Mouse (Mus musculus) adipose tissue, adult 10 weeks (tissue): ENCODE data around the gene Braf. TPM values are rescaled to one million over a fixed set of nuclear protein-coding genes. Genes with fewer than 3 reads are reported as not detected.

Source experiments
- polyA plus RNA-seq: library from polyadenylated mRNA; stranded (reverse); fragments of 350-450 nt; fragmentation: Illumina TruSeq; extraction: RNeasy Lipid Tissue Mini Kit (QIAGEN cat#74804); gene quantifications from one replicate; pipeline ENCODE4 v1.2.3, GENCODE M21; 2014; ENCODE audit warnings: low read depth, low replicate concordance

Braf gene
- polyA plus RNA-seq: 15.1 TPM

DNA sequence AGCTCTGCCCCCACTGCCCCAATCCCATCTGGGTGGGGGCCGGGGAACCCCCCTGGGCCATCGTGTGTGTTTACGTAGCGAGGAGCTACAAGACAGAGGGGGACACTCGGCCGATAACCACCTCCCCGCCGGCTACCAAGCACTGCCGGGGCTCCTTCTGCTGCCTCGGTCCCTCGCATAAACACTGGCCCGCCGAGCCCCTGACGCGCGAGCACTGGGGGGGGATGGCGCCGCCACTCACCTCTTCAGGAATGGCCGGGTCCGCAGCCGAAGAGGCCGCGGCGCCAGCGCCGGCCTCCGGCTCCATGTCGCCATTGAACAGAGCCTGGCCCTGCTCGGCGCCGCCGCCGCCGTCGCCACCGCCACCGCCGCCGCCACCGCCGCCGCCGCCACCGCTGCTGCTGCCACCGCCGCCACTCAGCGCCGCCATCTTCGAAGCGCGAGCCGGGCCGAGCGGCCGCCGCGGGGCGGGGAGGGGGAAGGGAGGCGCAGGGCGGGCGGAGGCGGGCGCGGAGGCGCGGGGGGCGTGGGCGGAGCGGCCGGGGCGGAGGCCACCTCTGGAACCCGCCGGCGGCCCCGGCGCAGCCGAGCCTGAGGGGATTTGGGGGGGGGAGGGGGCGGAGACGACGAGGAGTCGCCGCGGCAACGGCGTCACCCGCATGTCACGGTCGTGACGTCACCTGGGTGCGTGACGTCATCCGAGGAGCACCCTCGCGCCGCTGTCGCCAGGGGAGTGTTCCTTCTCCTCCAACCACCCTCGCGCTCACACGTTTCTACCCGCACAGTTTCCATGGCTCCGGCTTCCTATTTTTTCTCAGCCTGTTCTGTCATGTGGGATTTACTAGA is at the start of gene Braf:
Gene Braf, minus strand, starts transcription at position 598 of the 846 bp plus-strand sequence.

DNA sequence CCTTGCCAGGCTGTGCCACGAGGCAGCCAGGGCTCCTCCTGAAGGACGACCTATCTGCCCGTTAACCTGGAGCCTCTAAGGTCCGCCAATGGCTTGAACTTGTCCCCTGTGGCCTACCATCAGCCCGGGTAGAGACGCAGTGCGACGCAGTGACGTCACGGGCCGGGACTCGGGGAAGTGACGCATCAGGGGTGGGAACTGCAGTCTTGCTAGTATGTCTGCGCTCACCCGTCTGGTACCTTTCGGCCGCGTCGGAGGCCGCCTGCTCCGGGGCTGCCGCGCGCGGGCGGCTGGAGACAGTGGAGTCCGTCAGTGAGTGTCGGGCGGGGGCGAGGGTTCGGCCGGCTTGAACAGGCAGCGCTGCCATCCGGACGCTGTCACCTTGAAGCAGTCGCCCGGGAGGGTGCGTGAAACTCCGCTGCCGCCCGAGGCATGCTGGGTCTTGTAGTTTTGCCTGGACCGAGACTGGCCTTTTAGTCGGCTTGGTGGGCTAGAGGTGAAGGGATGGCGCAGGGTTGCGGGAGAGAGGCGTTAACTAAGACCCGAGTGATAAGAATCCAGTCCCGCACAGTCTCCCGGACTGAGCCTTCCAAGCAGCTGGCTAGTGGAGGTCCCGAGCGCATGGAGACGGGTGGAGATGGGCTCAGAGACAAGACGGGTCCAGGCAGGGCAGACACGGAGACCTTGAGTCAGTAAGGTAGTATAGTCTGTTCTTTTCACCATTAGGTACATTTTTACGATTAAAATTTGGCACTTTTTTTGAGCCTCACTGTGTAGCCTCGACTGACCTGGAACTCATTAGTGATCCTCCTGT is 132.7 kb downstream of the Braf start, which contains the start of gene Ndufb2:
Gene Ndufb2, plus strand, starts transcription at position 174 of the 814 bp plus-strand sequence.

DNA sequence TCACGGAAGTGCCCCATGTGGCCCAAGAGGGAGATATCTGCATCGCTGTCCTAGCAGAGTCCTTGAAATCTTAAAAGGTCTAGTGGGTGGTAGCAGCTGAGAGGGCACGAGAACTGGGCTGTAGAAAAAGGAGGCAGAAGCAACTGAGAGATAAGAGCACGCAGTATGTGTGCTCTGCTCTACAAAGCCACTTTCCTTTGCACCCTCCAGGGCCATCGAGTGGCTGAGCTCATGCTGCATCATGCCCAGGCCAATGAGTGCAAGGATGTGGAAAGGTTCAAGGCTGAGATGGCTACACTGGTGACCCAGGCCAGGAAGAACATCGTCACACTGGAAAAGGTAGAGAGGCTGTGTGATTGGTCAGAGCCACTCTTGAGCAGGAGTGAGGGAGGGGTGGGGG is 139.7 kb downstream of the Braf start, which contains the start of gene Gm42420:
Gene Gm42420, plus strand, starts transcription at position 237 of the 400 bp plus-strand sequence.

DNA sequence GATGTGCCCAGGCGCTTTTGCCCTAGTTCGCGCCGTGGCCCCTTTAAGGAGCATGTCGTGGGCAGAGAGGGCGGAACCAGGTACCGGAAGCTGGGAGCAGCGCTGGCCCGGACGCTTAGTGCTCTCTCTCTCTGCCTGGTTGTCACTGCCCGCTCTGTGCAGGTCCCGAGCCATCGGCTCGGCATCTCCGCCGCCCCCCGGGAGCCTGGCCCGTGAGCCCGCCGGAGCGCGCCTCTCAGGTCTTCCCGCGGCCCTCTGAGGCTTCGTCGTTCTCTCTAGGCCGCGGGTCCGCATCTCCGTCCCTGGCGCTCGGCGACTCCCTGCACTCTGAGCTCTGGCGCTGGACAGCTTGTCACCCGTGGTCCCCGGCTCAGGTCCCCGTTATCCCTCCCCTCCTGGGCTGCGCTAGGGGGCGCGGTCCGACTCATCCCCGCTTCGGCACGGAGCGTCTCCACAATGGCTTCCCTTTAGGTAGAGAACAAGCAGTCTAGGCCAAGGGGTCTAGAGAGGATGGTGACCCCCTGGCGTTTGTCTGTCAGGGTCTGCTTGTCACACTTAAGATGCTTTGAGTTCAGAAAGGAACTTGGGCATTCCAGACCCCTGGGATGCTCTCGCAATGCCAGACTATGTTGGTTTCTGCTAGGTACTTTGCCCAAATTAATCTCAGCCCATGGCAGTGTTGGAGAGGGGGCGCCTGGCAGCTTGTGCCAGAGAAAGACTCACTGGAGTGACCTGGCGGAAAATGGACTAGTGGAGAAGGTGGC is 151.3 kb downstream of the Braf start, which contains the start of gene Adck2:
Gene Adck2, plus strand, starts transcription at position 83 of the 764 bp plus-strand sequence.

DNA sequence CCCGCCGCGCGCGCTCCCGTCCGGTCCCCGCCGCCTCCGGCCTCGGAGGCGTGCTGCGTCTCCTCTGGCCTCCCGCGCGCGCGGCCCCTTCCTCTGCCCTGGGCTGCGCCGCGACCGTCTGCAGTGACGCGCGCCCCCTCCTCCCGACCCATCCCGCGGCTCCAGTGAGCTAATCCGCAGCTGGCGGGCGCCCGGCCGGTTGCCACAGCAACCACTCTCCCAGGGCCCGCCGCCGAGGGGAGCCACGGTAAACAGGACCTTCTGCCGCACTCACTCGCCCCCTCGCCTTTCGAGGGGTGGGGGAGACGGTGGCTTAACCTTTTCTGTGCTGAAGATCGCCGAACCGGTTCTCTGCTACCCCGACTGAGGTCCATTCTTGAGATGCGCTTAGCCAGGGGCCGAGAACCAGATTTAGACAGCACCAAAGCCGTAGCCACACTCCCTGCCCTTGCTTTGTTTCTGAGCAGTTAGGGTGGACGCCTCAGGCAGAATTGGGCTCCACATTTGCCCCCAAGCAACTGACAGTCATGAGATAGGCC is 167.5 kb downstream of the Braf start, which contains the start of gene Dennd2a:
Gene Dennd2a, minus strand, starts transcription at position 145 of the 539 bp plus-strand sequence.

Other genes starting within 250 kb of the Braf start
- gene Dennd2a, start 167.6 kb downstream of the Braf start, polyA plus RNA-seq: 9.9 TPM
- 24.0 TPM for gene Adck2, start 151.6 kb downstream of the Braf start, polyA plus RNA-seq
- not detected for gene Gm42420, start 139.7 kb downstream of the Braf start, polyA plus RNA-seq
- gene Ndufb2, start 132.9 kb downstream of the Braf start, polyA plus RNA-seq: 146 TPM
- 69.6 TPM for gene Mrps33, start 85.5 kb upstream of the Braf start, polyA plus RNA-seq
- gene Tmem178b, start 147.8 kb upstream of the Braf start, polyA plus RNA-seq: 1.5 TPM